Mouse (Mus musculus): ENCODE measurements around the gene Eln.

DNA sequence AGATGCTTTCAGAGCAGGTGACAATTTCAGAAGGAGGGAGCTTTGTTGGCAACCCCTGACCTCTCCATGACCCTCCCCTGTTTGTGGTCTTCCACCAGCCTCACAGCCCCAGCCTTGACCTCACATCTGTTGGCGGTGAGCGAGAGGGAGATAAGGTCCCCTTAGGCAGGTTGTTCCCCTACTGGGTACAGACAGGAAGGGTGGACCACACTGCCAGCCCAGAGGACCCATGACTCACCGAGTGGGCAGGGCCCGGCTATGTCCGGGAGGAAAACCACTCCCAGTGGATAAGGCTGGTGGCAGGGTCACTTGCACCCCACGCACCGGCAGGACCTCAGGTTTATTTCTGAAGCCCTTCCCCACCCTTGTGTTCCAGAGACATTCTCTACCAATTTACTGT lies 22.1 kb upstream of the Eln start:
- TF ChIP-seq POLR2A (IDR thresholded peaks at IDR 0.05; ENCODE audit: control insufficient read depth in 1 of 2, insufficient read depth in 1 of 2, low read depth in 1 of 2, low read length in 2 of 2, poor library complexity in 1 of 2) (no peak), MXI1 (IDR thresholded peaks at IDR 0.05; ENCODE audit: low read depth, low read length) (no peak), CTCF (IDR thresholded peaks at IDR 0.05 in 2 of 3, conservative IDR thresholded peaks at IDR 0.05 in 1 of 3; ENCODE audit: control insufficient read depth in 1 of 3, insufficient read depth in 1 of 3, low read depth in 2 of 3, low read length in 3 of 3, poor library complexity in 1 of 3, severe bottlenecking in 1 of 3) (no peak), MAX (IDR thresholded peaks at IDR 0.05; ENCODE audit: low read length) (no peak), E2F4 (IDR thresholded peaks at IDR 0.05; ENCODE audit: borderline replicate concordance, low read depth, low read length) (no peak), UBTF (IDR thresholded peaks at IDR 0.05; ENCODE audit: borderline replicate concordance, insufficient read depth, low read depth, low read length) (no peak), EP300 (IDR thresholded peaks at IDR 0.05; ENCODE audit: low read depth in 1 of 2, low read length in 2 of 2) (no peak), NELFE (IDR thresholded peaks at IDR 0.05; ENCODE audit: low read depth, low read length) (no peak)

All from MEL (cell line).